Mouse (Mus musculus): Measurements from ENCODE around the gene Atxn2. TPM values are rescaled to one million over a fixed set of nuclear protein-coding genes. Genes with fewer than 3 reads are reported as not detected.

Atxn2 gene
- polyA plus RNA-seq, 1 experiment, result 205 TPM

DNA sequence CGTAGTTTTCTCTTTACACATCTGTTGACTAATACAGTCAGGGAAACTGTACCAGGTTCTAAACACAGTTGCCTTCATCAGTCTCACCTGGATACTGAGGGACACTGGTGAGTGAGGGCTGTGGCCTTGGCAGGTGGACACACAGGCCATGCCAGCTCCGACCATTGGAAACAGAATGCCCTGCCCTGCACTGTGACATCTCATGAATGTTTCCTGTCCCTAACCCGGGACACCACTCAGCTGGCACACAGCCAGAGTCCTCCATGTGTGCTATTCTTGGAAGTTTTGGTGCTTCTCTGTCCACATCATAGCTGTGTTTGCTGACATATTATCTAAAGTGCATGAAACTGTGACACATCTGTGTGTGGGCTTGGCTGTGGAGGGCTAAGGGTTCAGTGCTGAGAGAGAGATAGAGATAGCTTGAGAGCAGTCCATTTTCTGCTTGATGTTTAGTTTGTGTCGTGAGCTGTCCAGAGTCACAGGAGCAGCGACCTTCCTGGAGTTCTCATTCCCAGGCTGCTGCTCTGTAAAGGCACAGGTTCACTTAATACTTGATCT, 98.6 kb downstream of the Atxn2 start:
- H3K4me1 ChIP-seq (replicated peaks; ENCODE audit: control insufficient read depth, insufficient read depth, low read length), result peaks cover 21% of the 10 kb centered on the region
- H3K27me3 ChIP-seq (ENCODE audit: control insufficient read depth, insufficient read depth, low read length), result no peaks in the 10 kb centered on the region
- H3K4me3 ChIP-seq (ENCODE audit: control insufficient read depth, insufficient read depth, low read length), result no peak overlapping the region
- H3K36me3 ChIP-seq (ENCODE audit: control insufficient read depth, insufficient read depth, low read length), result peaks cover 15% of the 10 kb centered on the region
- DNase-seq, result no peak
- no peak overlapping the region for H3K27ac ChIP-seq (ENCODE audit: control insufficient read depth, insufficient read depth, low read length)
- 76% methylated on average over 5 of the region's 5 CpGs for WGBS
- TF ChIP-seq CTCF (IDR thresholded peaks at IDR 0.05; ENCODE audit: borderline replicate concordance, control insufficient read depth, extremely low read depth, insufficient read depth, low read length, poor library complexity) (no peak), POLR2A (IDR thresholded peaks at IDR 0.05; ENCODE audit: control insufficient read depth, extremely low read depth, insufficient read depth, low read length, poor library complexity) (no peak)

GRCm38 (mm10) chr5:121810331-121811151, 99.4 kb downstream of the Atxn2 start:
- no peak overlapping the region for H3K4me3 ChIP-seq (ENCODE audit: control insufficient read depth, insufficient read depth, low read length)
- H3K36me3 ChIP-seq (ENCODE audit: control insufficient read depth, insufficient read depth, low read length), result peaks cover 15% of the 10 kb centered on the region
- H3K27ac ChIP-seq (ENCODE audit: control insufficient read depth, insufficient read depth, low read length), result no peak overlapping the region
- TF ChIP-seq CTCF (IDR thresholded peaks at IDR 0.05; ENCODE audit: borderline replicate concordance, control insufficient read depth, extremely low read depth, insufficient read depth, low read length, poor library complexity), result no peak
- no peak for TF ChIP-seq POLR2A (IDR thresholded peaks at IDR 0.05; ENCODE audit: control insufficient read depth, extremely low read depth, insufficient read depth, low read length, poor library complexity)
- peaks cover 21% of the 10 kb centered on the region for H3K4me1 ChIP-seq (replicated peaks; ENCODE audit: control insufficient read depth, insufficient read depth, low read length)
- no peaks in the 10 kb centered on the region for H3K27me3 ChIP-seq (ENCODE audit: control insufficient read depth, insufficient read depth, low read length)
- no peak for DNase-seq
- WGBS, result 97% methylated on average over 17 of the region's 17 CpGs

DNA sequence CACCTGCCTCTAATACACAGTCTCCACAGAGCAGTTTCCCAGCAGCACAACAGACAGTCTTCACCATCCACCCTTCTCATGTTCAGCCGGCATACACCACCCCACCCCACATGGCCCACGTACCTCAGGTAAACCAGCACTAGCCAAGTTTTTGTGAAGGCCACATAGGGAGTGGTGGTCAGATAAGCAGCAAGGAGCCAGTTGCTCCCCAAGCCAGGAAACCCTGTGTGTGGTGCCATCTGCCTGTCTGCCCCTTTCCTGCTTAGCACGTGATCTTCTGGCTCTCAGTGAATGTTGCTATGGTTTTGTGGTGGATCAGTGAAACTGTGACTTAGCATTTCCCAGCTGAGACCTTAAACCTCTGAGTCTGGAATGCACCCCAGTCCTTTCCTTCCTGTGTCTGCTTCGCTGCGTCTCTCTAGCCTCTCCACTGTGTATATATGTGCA, 100.4 kb downstream of the Atxn2 start:
- Histone ChIP-seq H3K4me1 (replicated peaks; ENCODE audit: control insufficient read depth, insufficient read depth, low read length) (peaks cover 21% of the 10 kb centered on the region), H3K36me3 (ENCODE audit: control insufficient read depth, insufficient read depth, low read length) (peaks cover 17% of the 10 kb centered on the region), H3K27me3 (ENCODE audit: control insufficient read depth, insufficient read depth, low read length) (no peaks in the 10 kb centered on the region), H3K4me3 (ENCODE audit: control insufficient read depth, insufficient read depth, low read length) (no peak overlapping the region), H3K27ac (ENCODE audit: control insufficient read depth, insufficient read depth, low read length) (no peak overlapping the region)
- 18% methylated on average over 5 of the region's 5 CpGs for WGBS
- DNase-seq, result no peak
- TF ChIP-seq CTCF (IDR thresholded peaks at IDR 0.05; ENCODE audit: borderline replicate concordance, control insufficient read depth, extremely low read depth, insufficient read depth, low read length, poor library complexity), result no peak
- TF ChIP-seq POLR2A (IDR thresholded peaks at IDR 0.05; ENCODE audit: control insufficient read depth, extremely low read depth, insufficient read depth, low read length, poor library complexity), result no peak

- H3K27ac ChIP-seq (ENCODE audit: control insufficient read depth, insufficient read depth, low read length), result peak overlapping the region; percentile 40; the same call in 1 of the 2 replicates
- no peak for DNase-seq
- H3K36me3 ChIP-seq (ENCODE audit: control insufficient read depth, insufficient read depth, low read length), result peaks cover 23% of the 10 kb centered on the region
These were observed 101.5 kb downstream of the Atxn2 start for GRCm38 (mm10) chr5:121812526-121813243.

DNA sequence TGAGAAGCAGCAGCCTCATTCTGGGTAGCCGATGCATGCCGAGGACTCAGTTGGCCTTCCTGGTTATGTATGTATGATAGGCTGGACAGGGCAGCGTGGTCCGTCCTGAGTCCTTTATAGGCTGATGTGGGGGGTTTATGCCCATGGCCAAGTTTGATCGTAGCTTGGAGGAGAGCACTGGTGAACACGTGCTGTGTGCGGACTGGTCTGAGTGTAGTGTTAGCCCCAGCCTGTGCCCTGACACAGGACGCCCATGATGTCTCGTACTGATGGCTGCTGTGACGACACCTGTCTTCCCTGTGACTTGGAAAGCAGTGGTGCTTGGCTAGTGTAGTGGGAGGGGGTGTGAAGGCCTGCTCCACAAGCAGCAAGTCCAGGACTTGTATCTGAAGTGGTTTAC, 102.6 kb downstream of the Atxn2 start:
- no peak overlapping the region for H3K27ac ChIP-seq (ENCODE audit: control insufficient read depth, insufficient read depth, low read length)
- H3K36me3 ChIP-seq (ENCODE audit: control insufficient read depth, insufficient read depth, low read length), result peaks cover 33% of the 10 kb centered on the region
- H3K27me3 ChIP-seq (ENCODE audit: control insufficient read depth, insufficient read depth, low read length), result no peaks in the 10 kb centered on the region
- peaks cover 22% of the 10 kb centered on the region for H3K4me1 ChIP-seq (replicated peaks; ENCODE audit: control insufficient read depth, insufficient read depth, low read length)
- TF ChIP-seq POLR2A (IDR thresholded peaks at IDR 0.05; ENCODE audit: control insufficient read depth, extremely low read depth, insufficient read depth, low read length, poor library complexity), result no peak
- WGBS, result 98% methylated on average over 10 of the region's 10 CpGs
- no peak for DNase-seq
- H3K4me3 ChIP-seq (ENCODE audit: control insufficient read depth, insufficient read depth, low read length), result no peak overlapping the region

More at GRCm38 (mm10) chr5:121812526-121813243, 101.5 kb downstream of the Atxn2 start:
- no peak overlapping the region for H3K4me3 ChIP-seq (ENCODE audit: control insufficient read depth, insufficient read depth, low read length)
- WGBS, result 49% methylated on average over 7 of the region's 7 CpGs
- TF ChIP-seq POLR2A (IDR thresholded peaks at IDR 0.05; ENCODE audit: control insufficient read depth, extremely low read depth, insufficient read depth, low read length, poor library complexity) (no peak), CTCF (IDR thresholded peaks at IDR 0.05; ENCODE audit: borderline replicate concordance, control insufficient read depth, extremely low read depth, insufficient read depth, low read length, poor library complexity) (no peak)
- peaks cover 21% of the 10 kb centered on the region for H3K4me1 ChIP-seq (replicated peaks; ENCODE audit: control insufficient read depth, insufficient read depth, low read length)
- H3K27me3 ChIP-seq (ENCODE audit: control insufficient read depth, insufficient read depth, low read length), result no peaks in the 10 kb centered on the region

DNA sequence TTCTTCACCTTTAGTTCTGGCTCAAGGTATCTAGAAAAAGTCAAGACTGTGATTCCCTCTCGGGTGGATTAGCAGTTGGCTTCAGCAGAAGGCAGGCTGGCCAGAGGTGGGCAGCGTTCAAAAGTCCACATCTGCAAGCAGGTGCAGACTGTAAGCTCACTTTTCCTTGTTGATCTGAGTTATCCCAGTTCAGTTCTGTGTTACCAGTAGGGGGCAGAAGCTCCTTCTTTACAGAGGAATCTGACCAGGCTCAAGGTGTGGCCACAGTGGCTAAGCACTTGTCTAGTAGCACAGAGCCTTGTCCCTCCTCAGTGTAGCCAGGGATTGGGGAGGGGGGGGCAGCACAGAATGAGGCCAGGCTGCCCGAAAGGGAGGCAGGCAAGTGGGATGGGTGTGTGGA, 103.9 kb downstream of the Atxn2 start:
- TF ChIP-seq CTCF (IDR thresholded peaks at IDR 0.05; ENCODE audit: borderline replicate concordance, control insufficient read depth, extremely low read depth, insufficient read depth, low read length, poor library complexity) (peak; percentile 75; the same call in 1 of the 2 replicates), POLR2A (IDR thresholded peaks at IDR 0.05; ENCODE audit: control insufficient read depth, extremely low read depth, insufficient read depth, low read length, poor library complexity) (no peak)
- no peak overlapping the region for H3K27ac ChIP-seq (ENCODE audit: control insufficient read depth, insufficient read depth, low read length)
- peaks cover 34% of the 10 kb centered on the region for H3K4me1 ChIP-seq (replicated peaks; ENCODE audit: control insufficient read depth, insufficient read depth, low read length)
- WGBS, result 70% methylated on average over 3 of the region's 3 CpGs
- no peak overlapping the region for H3K4me3 ChIP-seq (ENCODE audit: control insufficient read depth, insufficient read depth, low read length)
- H3K36me3 ChIP-seq (ENCODE audit: control insufficient read depth, insufficient read depth, low read length), result peaks cover 35% of the 10 kb centered on the region
- no peaks in the 10 kb centered on the region for H3K27me3 ChIP-seq (ENCODE audit: control insufficient read depth, insufficient read depth, low read length)
- DNase-seq, result peak; percentile 50

Data from thymus, adult 2 months (tissue).